Mouse (Mus musculus): Measurements from ENCODE around the gene Nuak2.
"Not testable (repeated sequence)": the region's sequence is repeated elsewhere in the genome, so short reads cannot be mapped to it uniquely, and the experiment has no call there.

DNA sequence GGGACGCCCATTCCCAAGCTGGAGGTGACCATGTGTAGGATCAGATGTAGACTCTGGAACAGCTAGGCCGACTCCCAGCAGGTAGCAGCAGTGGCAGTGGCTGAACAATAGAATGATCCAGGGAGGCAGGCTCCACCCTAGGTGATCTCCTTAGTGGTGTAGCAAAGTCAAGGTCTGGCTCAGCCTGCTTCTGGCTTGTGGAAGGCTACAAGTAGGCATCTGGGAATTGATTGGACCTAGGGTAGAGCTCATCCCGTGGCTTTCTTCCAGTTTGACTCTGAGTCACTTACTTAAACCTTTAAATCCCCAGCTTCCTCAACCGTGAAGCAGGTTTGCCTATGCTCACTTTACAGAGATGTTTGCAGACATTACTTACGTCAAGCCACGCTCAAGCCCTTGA lies 35.3 kb upstream of the Nuak2 start:
- not testable (repeated sequence) for TF ChIP-seq POLR2A, CTCF (IDR thresholded peaks at IDR 0.05; ENCODE audit: extremely low read depth, insufficient read depth, low read length)

All from cortical plate, adult 2 months (tissue).